Mouse (Mus musculus): Measurements from ENCODE around the gene Fam126b. TPM values are rescaled to one million over a fixed set of nuclear protein-coding genes. Genes with fewer than 3 reads are reported as not detected.
"Not testable (repeated sequence)": the region's sequence is repeated elsewhere in the genome, so short reads cannot be mapped to it uniquely, and the experiment has no call there.

The Fam126b gene
- total RNA-seq, 2 experiments from 2014 or later: 8.6 to 10.4 TPM

DNA sequence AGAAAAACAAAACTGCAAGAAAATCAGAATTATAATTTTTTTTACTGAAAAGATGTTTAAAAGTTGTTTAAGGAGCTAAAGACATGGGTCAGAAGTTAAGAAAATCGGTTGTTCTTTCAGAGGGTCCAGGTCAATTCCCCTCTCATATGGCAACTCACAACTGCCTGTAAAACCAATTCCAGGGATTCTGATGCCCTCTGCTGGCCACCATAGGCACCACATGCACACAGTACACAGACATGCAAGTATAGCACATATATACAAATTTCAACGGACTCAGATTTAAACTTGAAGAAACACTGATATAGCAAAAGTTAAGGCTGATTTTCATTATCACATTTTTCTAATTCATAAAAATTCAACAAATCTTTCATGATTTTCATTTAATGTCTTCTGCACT lies 6.9 kb downstream of the Fam126b start:
- DNase-seq (ENCODE audit: low spot score in 2 of 2): no peak

DNA sequence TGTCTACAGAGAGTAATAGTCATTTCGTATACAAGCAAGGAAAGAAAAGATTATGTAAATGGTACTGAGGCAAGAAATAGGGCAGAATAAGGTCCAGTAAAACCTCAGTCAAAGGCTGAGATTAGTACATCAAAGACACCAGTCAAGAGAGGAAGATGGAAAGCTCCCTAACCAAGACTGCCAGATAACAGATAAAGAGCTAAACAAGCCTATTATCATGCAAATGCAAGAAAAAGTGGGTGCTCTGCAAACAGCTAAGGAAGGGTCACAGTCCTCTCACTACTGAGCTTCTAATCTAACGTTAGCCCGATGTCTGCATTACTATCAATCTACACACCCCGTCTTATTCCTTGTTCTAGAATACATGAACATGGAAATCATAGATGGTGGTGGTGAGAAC lies 15.7 kb downstream of the Fam126b start:
- no peak for DNase-seq (ENCODE audit: low spot score in 2 of 2)

GRCm38 (mm10) chr1:58568456-58569130 lies 17.5 kb downstream of the Fam126b start:
- no peak for DNase-seq (ENCODE audit: low spot score in 2 of 2)

DNA sequence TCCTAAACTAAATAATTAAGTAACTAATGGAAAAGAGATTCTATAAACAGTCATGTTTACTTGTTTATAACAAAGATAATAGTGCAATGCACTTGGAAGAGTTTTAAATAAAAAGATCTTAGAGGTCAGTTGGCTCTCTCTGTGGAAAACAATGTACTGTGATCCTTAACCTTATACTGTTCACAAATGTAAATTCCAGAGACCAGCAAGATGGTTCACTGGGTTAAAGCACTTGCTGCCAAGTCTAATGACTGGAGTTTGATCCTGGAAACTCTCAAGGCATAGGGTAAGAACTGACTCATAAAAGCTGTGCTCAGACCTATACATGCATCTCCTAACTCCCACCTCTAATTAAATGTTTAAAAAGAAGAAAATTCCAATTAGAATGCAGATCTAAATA lies 19.5 kb downstream of the Fam126b start:
- no peak for DNase-seq (ENCODE audit: low spot score in 2 of 2)

DNA sequence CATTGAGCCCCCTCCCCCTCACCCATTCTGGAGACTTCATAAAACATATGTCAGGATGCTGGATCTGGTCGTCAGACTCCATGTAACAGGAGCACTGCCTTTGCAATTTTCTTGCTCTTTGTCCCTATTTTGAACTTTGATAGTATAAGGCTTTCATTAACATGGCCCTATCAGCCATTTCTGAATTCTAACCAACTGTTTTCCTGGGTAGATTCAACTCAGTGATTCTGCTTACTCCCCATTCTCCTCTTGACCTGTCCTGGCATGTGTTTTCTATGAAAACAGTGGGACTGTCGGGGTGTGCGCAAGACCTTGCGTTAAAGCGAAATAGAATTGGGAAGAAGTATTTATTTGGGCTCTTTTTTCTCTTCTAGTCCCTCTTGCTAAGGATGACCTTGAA lies 21.1 kb downstream of the Fam126b start:
- no peak for DNase-seq (ENCODE audit: low spot score in 2 of 2)

DNA sequence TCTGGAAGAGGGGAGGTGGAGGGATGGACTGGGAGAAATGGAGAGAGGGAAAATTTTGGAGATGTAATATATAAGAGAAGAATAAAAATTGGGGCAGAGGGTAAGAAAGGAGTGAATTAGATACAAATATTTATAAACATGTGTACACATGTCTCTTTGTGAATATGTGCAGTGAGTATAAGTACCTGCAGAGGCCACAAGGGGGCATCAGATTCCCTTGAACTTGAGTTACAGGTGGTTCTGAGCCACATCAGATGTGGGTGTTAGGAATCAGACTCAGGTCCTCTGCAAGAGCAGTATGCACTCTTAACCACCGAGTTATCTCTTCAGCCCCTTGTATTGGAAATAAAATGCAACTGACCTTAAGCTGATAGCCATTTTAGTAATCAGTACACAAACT lies 23.7 kb downstream of the Fam126b start:
- peak; percentile 14 to 17 for DNase-seq (ENCODE audit: low spot score in 2 of 2)

DNA sequence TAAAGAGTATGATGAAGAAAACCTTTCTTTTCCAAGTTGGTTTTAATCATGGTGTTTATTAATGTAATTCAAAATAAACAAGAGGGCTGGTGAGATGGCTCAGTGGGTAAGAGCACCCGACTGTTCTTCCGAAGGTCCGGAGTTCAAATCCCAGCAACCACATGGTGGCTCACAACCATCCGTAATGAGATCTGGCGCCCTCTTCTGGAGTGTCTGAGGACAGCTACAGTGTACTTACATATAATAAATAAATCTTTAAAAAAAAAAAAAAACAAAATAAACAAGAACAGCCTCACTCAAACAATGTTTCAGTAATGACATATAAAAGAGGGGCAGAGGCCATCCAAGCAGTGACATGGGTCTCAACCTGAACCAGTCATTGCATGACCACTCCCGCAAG lies 25.8 kb downstream of the Fam126b start:
- DNase-seq (ENCODE audit: low spot score in 2 of 2): not testable (repeated sequence)

DNA sequence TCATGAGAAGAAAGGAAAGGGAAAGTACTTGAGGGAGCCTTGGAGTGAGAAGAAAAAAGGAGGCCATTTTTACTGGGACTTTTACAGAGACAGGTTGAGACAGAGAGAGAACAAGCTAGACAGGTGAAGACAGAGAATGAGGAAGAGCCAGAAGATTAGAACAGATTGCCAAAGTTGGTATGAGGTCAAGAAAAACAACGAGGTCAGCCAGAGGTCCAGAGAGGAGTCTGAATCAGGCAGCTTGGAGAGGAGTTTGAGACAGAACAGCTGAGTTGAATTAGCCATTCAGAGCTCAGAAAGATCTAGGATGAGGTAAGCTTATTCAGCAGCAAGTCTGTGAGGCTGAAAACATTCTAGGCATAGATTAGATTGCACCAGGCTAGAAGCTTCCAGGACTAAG lies 44.7 kb downstream of the Fam126b start:
- no peak for DNase-seq (ENCODE audit: low spot score in 2 of 2)

- DNase-seq (ENCODE audit: low spot score in 2 of 2): no peak
These were observed 78.9 kb downstream of the Fam126b start for GRCm38 (mm10) chr1:58507249-58507648.

DNA sequence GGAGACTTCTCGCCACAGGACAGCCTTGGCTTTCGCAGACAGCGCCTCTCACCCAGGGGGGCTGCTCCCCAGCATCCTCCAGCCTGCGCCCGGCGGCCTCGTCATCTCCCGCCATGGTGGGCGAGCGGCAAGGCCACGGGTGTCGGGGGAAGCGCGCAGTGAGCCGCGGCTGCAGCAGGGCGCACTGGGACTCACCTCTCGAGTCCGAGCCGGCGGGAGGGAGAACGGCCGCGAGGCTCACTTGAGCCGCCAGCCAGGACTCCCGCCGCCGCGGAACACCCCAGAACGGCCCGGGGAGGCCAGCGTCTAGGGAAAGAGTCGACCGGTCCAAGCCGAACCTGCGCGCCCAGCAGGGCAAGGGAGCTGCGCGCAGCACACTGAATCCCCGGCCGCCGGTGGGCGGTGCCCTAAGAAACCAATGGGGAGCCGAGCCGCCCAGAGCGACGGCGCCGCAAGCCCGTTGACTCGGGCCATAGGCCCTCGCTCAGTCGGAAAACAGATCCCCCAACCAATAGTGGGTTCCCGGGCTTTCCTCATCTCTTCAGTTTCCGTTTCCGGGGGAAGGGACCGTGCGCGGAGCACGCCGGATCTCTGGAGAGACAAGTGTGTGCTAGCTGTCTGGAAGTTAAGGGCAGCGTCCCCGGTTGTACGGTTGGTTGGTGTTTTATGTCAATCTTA lies 81.4 kb downstream of the Fam126b start, which contains the start of gene Orc2:
Gene Orc2, minus strand, starts transcription at position 533 of the 678 bp plus-strand sequence.
- DNase-seq (ENCODE audit: low spot score in 2 of 2): peak; percentile 80 to 91

DNA sequence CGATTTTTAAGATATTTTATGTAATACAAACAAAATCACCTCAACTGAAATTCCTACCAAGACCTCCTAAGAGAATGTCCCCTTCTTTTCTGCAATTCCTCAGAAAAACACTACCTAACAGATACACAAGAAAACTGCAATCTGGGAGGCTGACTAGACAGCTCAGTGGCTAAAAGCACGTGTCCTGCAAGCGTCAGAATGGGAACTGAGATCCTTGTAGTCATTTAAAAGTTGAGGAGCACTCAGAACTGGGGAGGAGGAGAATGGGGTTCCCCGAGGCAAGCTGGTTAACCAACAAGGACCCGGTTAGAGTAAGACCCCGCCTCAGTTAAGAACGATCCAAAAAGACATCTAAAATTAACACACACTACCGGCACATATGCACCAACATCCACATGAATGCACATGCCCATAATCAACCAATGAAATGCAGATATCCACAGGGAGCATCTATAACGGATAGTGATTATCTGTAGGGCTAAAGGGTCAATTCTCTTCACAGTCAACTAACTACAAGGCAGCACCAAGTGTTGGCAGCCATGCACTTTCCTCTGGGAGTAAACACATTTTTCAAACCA lies 82.2 kb downstream of the Fam126b start:
- DNase-seq (ENCODE audit: low spot score in 2 of 2): no peak

DNA sequence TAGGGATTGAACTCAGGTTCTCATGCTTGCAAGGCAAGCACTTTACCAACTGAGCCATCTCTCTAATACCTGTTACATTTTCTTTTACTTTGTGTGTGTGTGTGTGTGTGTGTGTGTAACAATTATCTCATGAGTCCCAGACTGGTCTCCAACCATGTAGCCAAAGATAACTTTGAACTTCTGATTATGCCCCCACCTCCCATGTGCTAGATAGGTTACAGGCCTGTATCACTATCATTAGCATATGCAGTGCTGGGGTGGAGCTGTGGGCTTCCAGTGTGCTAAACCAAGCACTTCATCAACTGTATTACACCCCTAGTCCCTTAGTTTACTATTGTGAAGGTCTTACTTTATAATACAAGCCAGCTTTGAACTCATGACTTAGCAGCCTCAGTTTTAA lies 83.0 kb downstream of the Fam126b start:
- no peak for DNase-seq (ENCODE audit: low spot score in 2 of 2)

DNA sequence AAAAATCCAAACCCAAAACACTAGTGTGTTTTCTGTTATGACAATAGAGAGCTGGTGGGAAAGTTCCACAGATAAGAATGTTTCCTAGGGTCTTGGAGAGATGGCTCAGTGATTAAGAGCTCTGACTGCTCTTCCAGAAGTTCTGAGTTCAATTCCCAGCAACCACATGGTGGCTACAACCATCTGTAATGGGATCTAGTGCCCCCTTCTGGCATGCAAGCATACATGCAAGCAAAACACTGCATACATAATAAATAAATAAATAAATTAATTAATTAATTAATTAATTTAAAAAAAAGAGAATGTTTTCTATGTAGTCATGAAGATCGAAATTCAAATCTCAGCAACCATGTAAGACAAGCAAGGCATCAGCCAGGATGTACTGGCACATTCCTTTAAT lies 87.4 kb downstream of the Fam126b start:
- DNase-seq (ENCODE audit: low spot score in 2 of 2): no peak

DNA sequence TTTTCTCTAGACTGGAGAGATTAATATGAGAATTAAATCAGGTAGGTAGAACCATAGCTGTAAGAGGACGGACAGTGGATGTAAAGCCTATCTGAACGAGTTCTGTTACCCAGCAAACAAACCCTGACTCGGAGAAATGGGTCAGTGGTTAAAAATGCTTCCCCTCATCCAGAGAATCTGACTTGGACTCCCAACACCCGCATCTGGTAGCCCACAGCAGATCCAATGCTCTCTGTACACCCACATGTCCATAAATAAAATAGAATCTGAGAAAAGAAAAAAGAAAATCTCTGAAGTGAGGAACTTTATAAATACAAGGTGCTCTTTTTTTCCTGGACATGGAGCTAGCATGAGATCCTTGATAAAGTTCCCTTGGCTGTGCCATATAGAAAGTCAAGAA lies 88.4 kb downstream of the Fam126b start:
- DNase-seq (ENCODE audit: low spot score in 2 of 2): no peak

DNA sequence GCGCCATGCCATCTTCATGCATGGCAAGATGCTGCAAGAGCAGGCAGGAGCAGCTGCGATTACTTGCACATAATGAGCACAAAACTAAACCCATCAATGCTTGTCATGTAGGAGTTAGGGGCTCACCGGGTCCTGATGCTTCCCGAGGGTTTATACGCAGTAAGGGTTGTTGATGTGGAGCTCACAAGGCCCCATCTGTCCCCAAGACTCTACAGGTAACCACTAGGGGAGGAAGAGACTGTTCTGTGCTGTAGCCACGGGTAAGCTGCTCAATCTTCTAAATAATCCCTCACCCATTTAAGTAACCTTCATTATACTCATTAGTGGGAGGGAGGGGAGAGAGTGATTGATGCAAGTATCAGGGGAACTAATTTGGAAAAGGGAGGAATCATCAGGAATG lies 90.5 kb downstream of the Fam126b start:
- DNase-seq (ENCODE audit: low spot score in 2 of 2): no peak

DNA sequence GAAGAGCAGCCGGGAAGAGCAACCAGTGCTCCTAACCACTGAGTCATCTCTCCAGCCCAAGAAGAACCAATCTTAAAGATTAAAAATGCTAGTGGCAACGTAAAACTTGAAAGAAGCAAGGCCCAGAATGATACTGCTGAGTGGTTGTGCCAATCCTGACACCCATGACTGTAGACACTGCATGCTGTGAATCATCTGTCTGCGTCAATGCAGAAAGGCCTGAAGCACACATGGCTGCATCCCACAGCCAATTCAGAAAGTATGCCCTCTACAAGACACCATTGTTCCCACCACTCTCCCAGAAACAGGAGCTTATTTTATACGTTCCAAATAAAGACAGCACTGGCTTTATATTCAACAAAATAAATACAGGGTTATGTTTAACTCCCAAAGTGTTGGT lies 103.5 kb downstream of the Fam126b start:
- no peak for DNase-seq (ENCODE audit: low spot score in 2 of 2)

DNA sequence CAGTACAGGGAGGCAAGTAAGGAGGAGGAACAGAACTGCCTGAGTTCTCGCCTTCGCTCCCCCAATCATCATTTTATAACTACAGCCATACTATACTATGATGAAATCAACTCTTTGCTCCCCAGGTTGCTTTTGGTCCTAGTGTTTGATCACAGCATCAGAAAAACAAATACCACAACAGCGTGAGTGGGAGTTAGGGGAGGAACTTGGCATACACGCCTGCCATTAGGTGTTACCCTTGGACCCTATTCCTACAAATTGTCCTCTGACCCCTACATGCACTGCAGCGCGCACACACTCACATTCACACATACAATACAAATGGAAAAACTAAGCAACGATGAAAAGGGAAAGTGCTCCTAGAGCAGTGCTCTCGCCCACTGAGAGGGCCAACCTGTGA lies 110.5 kb downstream of the Fam126b start:
- no peak for DNase-seq (ENCODE audit: low spot score in 2 of 2)

Other genes with a start within 250 kb of the Fam126b start
- gene Bzw1, start 193.4 kb downstream of the Fam126b start, total RNA-seq (2021): 100 to 1,000 TPM; 116 to 130 TPM
- gene Clk1, start 162.3 kb downstream of the Fam126b start, total RNA-seq (2021): 10 to 100 TPM; 56.7 to 80.5 TPM
- gene Nif3l1, start 141.2 kb downstream of the Fam126b start, total RNA-seq (2021): 10 to 100 TPM; 13.8 to 14.1 TPM
- 10 to 100 TPM; 24.8 to 25.9 TPM for gene Ppil3, start 140.8 kb downstream of the Fam126b start, total RNA-seq (2021)
- 10 to 100 TPM; 18.1 to 21.1 TPM for gene Orc2, start 81.2 kb downstream of the Fam126b start, total RNA-seq (2021)
- gene Ndufb3, start 61 bp upstream of the Fam126b start, total RNA-seq (2021): 100 to 1,000 TPM; 114 to 124 TPM
- under 1 TPM in 1 of 2 experiments, not detected in 1; 0.36 TPM for gene Als2cr12, start 109.7 kb upstream of the Fam126b start, total RNA-seq (2021)
- 10 to 100 TPM; 49.6 to 54.3 TPM for gene Cflar, start 125.2 kb upstream of the Fam126b start, total RNA-seq (2021)
- 10 to 100 TPM; 14.2 to 16.2 TPM for gene Casp8, start 209.1 kb upstream of the Fam126b start, total RNA-seq (2021)

All from gastrocnemius, postnatal 4 days (tissue).